Mouse (Mus musculus): ENCODE results near the gene Fgf10.

Fgf10 gene

DNA sequence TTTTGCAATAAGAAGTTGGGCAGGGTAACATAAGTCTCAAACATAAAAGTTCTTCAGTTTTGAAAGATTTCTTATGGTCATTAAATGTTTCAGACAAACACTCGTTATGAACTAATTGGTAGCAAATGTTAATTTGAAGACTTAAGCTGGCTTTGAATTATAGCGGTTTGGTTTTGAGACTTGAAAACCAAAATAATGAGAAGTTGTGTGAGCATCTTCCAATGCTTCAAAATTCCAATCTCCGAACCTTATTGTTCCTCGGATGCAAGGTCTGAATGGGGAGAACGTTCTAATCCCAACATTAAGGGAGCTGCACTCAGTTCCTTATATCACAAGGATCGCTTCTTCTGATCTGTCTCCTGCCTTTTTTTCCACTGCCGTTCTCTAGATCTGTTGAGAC is at the start of gene Fgf10:
Fgf10 (plus strand) TSS at position 301 of the 400 bp plus-strand sequence.
- DNase-seq (ENCODE audit: low spot score), result no peak

DNA sequence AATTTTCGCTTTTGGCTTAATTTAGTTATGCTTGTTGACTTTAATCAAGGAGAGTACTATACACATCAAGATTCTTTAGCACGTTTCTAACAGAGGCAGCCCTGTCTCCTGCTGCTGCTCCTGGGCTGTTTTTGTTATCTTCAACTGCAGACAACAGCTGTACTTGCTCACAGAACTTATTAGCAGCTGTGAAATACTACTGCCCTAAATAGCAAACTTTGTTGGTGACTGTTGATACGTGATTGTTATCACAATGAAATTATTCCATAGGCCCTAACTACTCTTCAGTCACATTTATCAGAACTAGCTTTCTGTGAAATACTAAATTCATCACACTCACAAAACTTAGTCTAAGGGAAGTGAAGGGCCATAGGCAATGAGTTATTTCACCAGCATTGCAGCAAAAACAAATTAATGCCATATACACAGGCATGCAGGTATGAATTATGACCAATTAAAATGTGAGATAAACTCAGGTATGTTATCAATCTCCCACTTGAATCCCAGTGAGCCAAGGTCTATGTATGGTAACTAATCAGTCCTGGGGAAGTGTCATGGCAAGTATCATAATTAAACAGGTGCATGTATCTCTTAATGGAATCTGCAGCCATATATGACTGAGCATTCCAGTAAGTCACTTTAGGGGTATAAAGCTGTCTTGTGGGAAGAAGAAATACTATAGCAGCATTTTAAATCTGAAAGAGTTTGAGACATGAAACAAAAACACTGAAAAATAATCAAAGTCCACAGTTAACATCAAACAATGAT is 39.7 kb upstream of the Fgf10 start:
- no peak for DNase-seq (ENCODE audit: low spot score)

DNA sequence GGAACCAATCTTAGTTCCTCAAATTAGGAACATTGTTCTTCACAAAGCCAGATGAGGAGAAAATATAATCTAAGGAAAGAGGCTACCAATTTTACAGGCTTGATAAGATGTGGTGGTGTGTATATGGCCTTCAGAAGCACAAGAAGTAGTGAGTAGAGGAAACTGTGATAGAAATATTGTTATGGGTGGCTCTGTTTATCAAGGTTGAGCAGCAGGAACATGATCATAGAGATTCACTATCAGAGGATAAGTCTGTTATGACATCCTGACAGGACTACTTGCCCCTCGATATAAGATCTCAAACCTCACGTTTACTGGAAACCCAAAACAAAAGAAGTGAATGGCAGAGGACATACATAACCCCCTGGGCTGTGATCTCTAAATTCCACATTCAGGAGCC is 38.1 kb upstream of the Fgf10 start:
- DNase-seq (ENCODE audit: low spot score), result no peak

DNA sequence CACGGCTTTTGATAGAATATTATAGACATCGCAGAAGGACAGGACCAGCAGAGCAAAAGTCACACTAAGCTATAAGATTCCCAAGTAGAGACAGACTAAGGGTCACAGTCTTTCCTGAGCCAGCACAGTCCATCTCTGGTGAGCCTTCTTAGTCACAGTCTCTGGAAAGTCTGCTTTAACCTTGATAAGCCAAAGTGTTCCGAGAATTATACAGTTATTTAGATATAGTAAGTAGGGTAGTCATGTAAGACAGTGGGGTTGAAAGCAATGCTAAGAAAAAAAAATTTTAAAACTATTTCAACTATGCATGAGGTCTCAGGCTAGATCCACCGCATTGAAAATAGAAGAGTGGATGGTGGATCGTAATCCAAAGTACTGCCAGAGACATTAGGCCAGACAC is 33.5 kb upstream of the Fgf10 start:
- no peak for DNase-seq (ENCODE audit: low spot score)

DNA sequence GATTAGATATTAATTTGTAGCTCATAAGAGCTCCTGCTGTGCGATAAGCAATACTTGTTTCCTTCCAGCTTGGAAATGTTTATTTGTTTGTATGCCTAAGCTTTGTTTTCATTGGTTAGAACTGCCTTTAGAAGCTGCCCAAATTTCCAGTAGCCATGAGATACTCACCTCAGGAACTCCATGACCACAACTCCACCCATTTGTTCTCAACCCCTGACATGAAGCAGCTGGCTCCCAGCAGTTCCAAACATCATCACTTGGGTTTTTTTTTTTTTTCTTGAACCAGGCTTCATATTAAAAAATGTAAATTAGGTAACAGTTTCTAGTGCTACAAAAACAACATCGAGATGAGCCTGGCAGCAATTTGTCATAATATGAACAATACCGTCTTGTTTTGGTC is 27.0 kb upstream of the Fgf10 start:
- no peak for DNase-seq (ENCODE audit: low spot score)

DNA sequence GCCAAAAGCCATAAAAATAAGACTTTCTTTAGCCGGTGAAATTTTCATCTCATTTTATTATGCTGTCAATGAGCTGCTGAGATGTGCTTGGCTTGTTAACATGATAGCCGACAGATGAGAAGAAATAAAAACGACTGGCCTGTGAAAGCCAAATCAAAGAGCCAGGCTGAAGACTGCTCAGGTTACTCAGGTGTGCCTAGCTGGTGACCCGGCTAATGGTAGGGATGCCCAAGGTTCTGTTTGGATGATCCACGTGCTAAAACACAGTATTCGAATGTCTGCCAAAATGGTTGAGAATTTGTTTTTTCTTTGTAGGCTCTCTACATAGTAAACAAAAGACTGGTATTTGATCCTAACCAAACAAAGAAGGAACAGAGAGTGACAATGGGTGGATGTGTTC is 26.5 kb upstream of the Fgf10 start:
- DNase-seq (ENCODE audit: low spot score), result no peak

DNA sequence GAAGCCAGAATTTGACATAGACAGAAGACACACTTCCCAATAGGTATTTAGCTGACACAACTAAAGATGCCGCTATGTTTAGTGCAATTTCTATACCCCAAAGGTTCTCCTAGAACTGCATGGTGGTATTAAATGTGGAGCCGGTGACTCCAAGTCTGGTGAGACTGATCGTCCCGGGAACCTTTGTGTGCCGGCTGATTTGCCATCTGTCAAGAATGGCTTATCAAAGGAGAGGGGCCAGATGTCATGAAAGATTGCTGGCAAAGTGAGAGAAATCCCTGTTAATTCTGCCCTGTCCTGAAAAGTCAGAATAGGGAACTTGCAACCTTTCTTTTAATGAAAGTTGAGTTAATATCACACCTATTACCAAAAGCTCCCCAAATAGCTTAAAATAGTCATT is 12.6 kb upstream of the Fgf10 start:
- no peak for DNase-seq (ENCODE audit: low spot score)

DNA sequence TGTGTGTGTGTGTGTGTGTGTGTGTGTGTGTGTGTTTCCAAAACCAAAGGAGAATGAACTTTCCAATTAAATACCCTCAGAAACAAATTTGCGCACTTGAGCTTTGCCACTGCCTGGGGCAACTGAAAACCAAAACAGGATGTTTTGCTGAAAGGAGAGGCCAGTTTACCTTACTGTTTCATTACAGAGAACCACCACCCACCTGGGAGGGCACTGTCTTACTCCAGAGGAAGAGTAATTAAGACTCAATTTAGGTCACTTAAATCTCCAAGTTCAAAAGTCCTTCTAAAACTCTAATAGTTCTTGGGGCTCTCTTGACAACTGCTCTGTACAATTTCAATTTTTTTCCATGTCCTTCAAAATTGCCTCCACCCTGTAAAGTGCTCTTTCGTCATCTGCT is 11.6 kb upstream of the Fgf10 start:
- no peak for DNase-seq (ENCODE audit: low spot score)

DNA sequence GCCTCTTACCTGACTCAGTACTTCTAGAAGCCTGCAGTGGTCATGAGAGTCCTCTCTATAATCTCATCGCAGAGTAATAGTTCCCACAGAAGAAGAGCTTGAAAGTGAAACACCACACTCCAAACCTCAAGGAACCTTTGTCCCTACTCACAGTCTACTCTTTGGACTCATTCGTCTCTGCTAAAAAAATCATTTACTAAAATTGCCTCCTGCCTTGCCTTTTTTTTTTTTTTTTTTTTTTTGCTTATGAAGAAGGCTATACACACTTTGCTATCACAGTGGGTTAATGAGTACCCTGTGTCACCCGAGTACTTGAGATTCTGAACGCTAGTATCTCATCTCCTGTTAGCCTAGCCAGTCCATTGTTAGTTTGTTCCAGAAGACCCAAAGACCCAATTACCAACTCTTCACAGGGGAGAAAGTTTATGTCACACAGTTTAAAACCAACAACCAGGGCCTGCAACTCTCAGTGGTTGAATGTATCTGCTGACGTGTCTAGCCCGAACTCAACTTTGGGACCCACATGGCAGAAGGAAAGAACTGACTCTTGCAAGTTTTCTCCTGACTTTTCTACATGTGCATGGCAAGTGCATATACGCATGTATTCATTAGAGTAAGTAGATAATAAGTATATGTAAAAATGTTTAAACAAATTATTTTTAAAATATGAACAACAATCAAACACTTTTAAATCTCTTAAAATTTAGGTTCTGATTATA is 10.8 kb upstream of the Fgf10 start:
- no peak for DNase-seq (ENCODE audit: low spot score)

DNA sequence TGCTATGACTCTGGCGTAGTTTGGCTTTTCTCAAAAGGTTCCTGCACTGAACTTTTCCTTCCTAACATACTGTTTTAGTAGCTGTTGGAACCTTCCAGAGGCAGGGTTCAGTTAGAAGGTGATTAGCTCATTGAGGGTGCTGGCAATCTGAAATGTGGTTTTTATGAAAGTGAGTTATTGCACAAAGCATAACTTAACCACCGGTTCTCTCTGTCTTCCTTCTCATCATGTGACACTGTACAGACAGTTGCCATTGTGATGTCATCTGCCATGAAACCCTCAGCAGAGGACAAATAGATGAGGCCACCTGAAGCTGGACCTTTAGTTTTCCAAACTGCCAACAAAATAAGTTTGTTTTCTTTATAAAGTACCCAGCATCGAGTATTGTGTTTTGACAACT is 7.9 kb upstream of the Fgf10 start:
- DNase-seq (ENCODE audit: low spot score), result no peak

DNA sequence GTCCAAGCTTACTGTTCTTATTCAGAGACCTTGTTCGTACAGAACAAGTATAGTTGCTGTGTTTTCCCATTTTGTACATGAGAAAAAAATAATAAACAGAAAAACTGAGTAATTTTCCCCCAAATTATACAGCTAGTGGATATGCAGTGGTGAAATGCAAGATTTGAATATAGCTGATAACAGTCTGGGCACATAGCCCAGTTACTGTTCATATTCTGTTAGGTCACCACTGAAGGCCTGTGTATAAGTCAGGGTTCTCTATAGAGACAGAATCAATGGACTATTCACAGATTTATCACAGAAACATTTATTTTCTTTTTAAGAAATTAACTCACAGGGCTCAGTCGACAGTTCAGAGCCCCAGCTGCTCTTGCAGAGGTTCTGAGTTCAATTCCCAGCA is 4.7 kb upstream of the Fgf10 start:
- DNase-seq (ENCODE audit: low spot score), result no peak

DNA sequence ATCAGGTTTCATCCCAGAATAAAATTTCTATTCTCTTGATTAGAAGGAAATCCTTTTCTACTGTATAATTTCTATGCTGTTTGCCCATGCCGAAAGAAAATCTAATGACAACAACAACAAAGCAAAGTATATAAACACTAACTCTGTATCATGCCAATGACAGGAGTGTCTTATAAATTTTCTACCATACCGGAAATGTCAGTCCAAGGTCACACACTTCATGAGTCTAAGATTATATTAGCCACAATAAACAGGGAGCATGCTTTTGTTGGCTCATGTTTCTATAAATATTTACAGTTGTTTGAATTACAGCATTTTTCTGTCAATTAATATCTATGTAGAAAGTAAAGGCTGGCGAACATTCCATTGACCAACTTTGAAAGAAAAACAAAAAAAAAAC is 9.6 kb downstream of the Fgf10 start:
- no peak for DNase-seq (ENCODE audit: low spot score)

DNA sequence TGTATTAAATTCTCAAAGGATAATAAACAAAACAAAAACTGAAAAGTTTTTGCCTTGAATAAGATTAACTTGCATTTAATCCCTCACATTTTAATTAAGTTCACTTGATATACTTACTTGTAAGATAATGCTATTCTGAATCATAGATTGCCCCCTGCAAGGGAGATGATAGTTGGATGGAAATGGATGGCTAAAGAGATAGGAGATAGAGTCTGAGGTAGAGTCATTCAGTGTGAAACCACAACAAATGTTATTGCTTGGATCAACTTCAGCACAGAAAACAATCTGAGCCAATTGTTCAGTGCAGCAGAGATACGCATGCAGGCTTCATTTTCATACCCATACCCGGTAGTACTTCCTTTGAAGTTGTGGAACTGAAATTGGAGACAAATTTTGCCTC is 23.5 kb downstream of the Fgf10 start:
- no peak for DNase-seq (ENCODE audit: low spot score)

DNA sequence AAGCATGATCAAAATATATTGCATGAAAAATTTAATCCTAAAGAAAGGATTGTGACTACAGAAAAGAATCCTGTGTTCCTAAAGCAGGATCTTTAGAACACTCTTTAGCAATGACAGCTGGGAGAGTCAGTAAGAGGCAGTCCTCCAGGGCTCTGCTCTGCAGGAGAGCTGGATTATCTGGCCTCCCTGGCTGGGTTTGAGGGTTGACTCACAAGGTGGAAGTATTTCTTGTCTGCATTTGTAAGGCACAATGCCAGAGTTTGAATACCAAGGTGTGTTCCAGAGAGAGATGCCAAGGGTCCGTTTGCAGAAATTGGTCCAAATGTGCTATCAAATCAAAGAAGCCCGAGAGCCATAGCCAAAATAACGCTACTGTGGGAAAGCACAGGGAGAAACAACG is 25.5 kb downstream of the Fgf10 start:
- DNase-seq (ENCODE audit: low spot score), result no peak

DNA sequence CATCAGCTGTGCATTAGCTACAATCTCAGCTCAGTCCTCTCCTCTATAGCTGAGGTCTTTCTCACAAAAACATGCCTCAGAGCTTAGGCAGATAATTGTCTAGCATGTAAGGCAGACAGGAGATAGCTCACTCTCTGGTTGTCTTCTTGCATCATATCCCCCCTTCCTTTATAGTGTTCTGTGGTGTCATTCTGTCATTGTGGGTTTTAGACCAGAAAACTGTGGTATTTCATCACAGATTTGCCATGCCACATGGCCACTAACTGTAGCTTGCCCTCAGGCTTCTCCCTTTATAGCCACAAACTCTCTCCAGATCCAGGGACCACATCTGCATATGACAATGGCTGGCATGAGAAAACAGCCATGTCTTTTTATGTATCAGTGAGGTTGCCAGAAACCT is 34.1 kb downstream of the Fgf10 start:
- no peak for DNase-seq (ENCODE audit: low spot score)

DNA sequence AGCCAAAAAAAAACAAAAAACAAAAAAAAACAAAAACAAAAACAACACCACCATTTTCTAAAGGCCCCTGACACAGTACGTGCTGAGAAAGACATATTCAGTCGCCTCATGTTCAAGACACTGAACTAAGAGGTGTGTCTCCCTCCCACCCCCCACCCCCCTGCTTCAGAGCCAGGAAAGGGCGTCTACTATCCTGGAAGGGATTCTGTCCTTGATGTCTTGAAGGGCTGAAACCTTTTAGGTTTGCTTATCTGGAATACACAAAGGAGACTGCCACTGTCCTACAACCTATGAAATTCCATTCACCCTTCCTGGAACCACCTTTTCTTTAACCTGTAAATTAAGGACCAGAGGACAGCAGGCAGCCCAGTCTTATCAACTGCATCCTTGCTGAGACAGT is 36.1 kb downstream of the Fgf10 start:
- no peak for DNase-seq (ENCODE audit: low spot score)

DNA sequence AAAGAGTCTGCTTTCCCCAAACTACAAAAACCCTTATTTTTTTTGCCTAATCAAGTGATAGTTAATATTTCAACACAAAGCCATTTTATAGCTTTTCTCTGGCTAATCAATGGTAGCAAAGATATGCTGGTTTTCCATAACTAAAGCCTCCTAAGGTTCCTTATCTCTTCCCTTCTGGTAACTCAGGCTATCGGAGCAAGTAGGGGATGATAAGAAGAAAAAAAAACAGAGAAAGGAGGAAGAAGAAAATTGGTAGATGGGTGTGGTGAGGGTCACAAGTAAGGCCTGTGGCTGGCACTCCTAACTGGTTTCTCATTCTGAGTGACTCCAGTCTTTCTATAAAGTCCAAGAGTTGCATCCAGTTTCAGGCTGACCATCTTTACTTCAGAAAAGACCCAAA is 40.3 kb downstream of the Fgf10 start:
- DNase-seq (ENCODE audit: low spot score), result no peak

DNA sequence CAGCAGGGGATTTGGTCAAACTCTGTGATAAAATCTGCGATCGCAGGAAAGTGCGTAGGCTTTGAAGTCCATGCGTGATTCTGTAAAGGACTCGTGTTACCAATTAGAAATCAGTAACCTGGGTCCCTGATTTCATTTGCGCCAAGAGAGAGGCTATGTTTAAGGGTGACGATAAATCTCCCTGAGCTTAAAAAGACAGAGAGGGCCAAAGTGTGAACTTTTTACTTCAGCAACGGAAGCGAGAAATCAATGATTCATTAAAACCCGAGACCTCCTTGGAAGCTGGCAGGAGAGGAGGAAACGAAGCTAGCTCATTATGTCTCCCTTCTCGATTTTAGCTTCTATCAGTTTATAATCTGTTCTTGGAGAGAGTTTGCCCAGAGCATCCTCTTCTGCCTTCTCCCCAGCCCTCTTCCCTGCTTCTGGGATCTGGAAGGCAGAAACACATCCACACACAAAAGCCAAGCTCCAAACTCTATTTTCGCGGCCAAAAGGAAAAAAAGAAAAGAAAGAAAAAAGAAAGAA is 44.1 kb downstream of the Fgf10 start:
- DNase-seq (ENCODE audit: low spot score), result no peak

DNA sequence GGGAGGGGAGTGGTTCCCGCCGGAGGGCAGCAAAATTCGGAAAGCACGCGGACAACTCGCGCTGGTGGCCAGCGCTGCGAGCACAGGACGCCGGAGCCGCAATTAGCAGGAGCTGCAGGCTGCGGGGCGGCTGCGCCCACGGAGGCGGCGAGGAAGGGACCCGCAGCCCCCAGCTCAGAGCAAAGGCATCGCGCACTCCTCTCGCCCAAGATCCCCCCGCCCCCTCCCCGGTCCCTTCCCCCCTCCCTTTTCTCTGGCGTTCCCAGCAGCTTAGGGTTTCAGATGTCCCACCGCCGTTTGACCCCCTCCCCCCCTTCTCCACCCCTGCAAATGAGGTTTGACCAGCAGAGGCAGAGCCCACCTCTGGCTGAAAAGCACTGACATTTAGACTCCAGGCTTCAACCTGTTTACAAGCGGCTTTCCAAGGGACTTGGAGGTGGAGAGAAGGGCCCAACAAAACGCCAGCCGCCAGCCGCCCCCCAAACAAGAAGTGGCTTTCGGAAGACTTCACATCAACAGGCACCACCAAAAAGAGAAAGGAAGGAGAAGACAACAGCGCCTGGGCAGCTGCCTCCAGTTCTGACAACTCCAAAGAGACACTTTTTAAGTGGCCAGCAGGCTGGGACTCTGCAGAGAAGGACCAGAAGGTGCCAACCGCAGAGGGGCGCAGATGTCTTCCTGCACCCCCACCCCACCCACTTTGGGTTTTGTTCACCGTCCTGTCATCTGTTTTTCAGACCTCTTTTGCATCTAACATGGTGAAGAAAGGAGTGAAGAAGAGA is 44.9 kb downstream of the Fgf10 start:
- DNase-seq (ENCODE audit: low spot score), result no peak

DNA sequence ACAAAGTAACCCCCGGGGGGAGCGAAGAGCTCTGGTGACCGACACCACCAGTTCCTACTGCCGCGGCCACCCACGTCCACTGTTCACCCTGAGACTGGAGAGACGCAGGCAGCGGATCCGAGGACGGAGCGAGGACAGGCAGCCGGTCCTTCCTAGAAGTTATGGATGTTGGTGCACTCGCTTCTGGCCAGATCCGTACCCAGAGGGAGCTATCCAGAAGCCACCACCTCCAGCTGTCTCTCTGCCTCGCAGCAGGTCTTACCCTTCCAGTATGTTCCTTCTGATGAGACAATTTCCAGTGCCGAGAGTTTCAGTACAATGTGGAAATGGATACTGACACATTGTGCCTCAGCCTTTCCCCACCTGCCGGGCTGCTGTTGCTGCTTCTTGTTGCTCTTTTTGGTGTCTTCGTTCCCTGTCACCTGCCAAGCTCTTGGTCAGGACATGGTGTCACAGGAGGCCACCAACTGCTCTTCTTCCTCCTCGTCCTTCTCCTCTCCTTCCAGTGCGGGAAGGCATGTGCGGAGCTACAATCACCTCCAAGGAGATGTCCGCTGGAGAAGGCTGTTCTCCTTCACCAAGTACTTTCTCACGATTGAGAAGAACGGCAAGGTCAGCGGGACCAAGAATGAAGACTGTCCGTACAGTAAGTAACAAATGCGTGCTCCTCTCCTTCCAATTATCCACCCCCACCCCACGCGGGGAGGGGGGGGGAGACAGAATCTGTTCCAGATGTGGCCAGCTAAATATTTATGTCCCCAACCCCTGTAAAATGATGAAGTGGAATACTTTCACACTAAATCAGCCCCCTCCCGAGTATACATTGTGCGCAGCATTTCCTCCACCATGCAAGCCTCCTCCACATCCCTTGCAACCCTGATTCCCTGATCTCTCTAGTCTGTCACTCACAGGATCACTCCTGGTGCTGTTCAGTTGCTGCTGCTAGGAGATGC is 45.8 kb downstream of the Fgf10 start:
- no peak for DNase-seq (ENCODE audit: low spot score)

DNA sequence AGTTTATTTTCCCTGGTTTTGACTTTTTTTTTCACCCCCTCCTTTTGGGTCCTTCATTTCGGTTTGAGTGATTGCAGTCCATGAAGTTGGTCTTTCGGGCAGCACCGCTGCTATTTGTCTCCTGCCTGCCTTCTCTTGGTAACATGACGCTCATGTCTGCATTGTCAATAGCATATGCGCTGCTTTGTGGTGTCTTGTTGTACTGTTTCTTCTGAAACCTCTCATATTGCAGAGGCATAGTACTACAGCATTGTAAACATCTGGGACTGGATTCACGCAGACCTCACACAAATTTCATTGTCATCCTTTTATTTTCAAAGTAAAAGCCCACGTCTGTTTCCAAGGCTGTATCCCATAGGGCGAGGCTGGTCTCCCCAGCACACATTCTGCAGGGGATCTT is 46.7 kb downstream of the Fgf10 start:
- no peak for DNase-seq (ENCODE audit: low spot score)

DNA sequence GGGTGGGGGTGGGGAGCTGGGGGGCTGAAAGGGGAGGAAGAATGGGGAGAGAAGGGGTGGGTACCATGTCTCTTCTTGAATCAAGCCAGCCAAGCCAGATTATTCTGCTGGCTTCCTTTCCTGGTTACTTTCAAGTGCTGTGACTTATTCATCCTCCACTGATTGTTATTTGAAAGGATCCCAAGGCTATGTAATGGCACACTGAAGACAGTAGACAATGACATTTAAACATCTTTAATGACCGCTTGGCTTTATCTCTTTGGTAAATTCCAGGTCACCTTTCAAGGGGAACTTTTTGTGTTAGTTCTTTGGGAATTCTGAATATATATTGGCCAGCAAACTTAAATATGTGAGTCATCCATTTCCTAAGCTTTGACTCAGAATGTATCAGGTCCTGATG is 47.1 kb downstream of the Fgf10 start:
- DNase-seq (ENCODE audit: low spot score), result no peak

Measured in urinary bladder, postnatal 14 days (tissue).